Mouse (Mus musculus): Measurements from ENCODE around the gene Adck1. TPM values are rescaled to one million over a fixed set of nuclear protein-coding genes. Genes with fewer than 3 reads are reported as not detected.

The Adck1 gene
- polyA plus RNA-seq, 1 experiment from 2014 or later = 28.4 TPM

DNA sequence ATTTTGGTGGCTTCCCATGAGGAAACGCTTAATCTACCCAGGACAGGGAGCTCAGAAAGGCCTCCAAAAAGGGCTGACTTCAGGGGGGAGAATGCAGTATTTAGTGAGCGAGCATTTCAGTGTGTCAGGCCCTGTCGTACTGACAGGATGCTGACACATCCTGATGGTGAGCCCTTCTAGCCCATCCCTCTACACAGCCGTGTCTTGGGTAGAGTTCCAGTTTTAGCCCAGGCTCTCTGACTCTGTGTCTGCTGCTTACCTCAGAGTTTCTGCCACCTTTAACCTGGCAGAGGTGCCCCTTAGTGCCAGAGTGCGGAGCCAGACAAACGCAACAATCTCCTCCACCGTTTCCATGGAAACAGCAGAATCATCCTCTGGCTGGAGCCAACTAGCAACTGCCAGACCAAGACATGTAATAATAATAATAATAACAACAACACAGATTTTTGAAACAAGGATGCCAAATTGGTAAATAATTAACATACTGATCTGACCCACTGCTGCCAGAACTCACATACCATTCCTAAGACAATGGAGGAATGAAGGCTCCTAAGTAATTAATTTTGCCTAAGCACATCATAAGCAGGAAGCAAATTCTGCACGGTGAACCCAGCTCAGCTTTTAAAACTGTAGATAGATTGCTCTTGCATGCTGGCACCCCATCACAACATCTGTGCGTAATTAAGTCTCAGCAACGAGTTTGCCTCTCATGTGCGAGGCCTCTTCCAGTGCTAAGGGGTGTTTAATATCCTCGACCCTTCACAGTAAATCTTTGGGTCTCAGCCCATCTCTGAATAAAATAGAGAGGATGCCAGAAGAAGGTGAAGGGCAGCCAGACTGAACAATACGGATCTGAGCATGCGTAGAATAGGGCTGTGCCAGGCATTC, 81.8 kb downstream of the Adck1 start:
- ATAC-seq (ENCODE audit: low read depth) = peak; percentile 50
- Histone ChIP-seq H3K9me3 (ENCODE audit: control insufficient read depth, low read length) (no peaks in the 10 kb centered on the region), H3K4me3 (ENCODE audit: low read depth, low read length) (no peak overlapping the region), H3K4me1 (ENCODE audit: control insufficient read depth, insufficient read depth, low read length) (peaks cover 6% of the 10 kb centered on the region; the same call in 1 of the 2 replicates), H3K27me3 (ENCODE audit: control insufficient read depth, insufficient read depth, low read length) (no peaks in the 10 kb centered on the region), H3K36me3 (ENCODE audit: control insufficient read depth, insufficient read depth, low read length) (no peaks in the 10 kb centered on the region), H3K4me2 (ENCODE audit: low read depth, low read length) (no peak overlapping the region), H3K27ac (ENCODE audit: low read depth, low read length) (no peak overlapping the region; the same call in 1 of the 2 replicates), H3K9ac (replicated peaks; ENCODE audit: low read depth, low read length) (no peak overlapping the region)
- 49% methylated on average over 14 of the region's 14 CpGs for WGBS

DNA sequence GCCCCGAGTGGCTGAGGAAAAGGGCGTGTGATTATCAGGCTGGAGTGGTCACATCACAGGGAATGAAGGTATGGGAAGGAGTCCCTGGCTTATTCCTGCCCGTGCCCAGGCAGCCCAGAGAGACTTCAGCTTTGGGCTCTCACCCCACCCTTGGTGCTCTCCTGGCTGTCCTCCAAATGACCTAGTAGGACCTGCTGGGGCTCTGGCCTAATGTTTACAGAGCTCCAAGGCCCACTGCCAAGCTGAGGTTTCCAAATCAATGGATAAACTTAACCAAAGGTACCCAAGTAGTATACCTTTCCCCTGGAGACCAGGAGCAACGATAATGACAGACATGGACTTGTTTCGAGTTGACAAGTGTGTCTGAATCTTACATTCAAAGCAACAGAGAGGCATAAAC, 83.7 kb downstream of the Adck1 start:
- no peak for ATAC-seq (ENCODE audit: low read depth)
- no peak overlapping the region for H3K27ac ChIP-seq (ENCODE audit: low read depth, low read length)
- H3K9me3 ChIP-seq (ENCODE audit: control insufficient read depth, low read length) = no peaks in the 10 kb centered on the region
- no peak overlapping the region for H3K9ac ChIP-seq (replicated peaks; ENCODE audit: low read depth, low read length)
- peaks cover 6% of the 10 kb centered on the region; the same call in 1 of the 2 replicates for H3K4me1 ChIP-seq (ENCODE audit: control insufficient read depth, insufficient read depth, low read length)
- no peak overlapping the region for H3K4me3 ChIP-seq (ENCODE audit: low read depth, low read length)
- H3K36me3 ChIP-seq (ENCODE audit: control insufficient read depth, insufficient read depth, low read length) = no peaks in the 10 kb centered on the region
- H3K27me3 ChIP-seq (ENCODE audit: control insufficient read depth, insufficient read depth, low read length) = no peaks in the 10 kb centered on the region
- 90% methylated on average over 5 of the region's 5 CpGs for WGBS
- no peak overlapping the region for H3K4me2 ChIP-seq (ENCODE audit: low read depth, low read length)

DNA sequence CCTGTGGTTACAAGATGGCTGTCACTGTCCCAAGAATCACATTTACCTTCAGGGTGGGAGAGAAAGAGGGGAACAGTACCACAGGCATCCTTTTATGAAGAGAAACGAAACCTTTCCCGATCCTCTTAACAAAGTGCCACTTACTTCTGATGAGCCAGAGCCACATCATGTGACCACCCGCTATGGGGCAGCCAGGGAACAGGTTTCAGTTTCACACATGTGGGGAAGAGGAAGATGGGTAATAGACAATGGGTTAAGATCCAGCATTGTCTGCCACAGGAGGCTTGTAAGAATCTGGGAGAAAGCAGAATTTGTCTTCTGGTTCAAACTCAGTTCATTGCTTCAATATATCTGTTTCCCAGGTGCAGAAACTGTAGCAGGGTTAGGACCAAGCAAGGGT, 85.1 kb downstream of the Adck1 start:
- WGBS = 97% methylated on average over 3 of the region's 3 CpGs
- no peak overlapping the region for H3K27ac ChIP-seq (ENCODE audit: low read depth, low read length)

DNA sequence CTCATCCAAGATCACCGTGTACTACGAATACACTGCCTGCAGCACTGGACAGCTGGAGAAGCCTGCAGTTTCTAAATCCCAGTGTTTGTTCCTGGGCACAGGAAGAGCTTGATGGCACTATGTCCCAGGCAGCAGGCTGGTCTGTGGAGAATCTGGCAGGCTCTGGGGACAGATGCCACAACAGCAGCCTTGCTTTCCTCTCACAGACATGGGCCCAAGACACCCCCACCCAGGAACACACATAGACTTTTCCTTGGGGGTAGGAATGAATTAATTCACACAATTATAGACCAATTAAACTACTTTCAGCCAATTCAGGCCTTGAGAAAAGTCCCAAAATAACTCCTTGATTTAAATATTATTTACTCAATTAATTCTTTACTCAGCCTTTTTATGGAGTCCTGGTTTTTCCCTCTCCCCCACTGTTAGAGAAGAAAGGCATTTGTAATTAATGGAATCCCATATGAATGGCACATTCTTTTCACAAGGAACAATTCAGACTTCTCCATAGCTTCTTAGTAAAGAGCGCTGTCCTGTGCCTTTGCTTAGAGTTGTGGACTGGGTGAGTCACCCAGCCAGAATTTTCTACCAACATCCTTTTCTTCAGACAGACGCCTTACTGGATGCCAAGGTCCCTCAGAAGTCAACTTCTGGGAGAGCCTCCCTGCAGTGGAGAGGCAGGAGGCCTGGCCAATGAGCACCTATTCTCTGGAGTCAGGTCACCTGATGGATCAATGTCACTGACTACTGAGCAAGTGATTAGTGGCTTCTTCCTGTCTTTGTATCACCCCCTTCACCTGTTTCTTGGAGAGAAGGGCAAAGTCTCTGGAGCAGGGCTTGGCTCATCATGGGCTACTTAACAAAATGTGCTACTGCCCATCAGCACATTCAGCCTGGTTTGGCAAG, 90.6 kb downstream of the Adck1 start:
- Histone ChIP-seq H3K4me2 (ENCODE audit: low read depth, low read length) (no peak overlapping the region), H3K27me3 (ENCODE audit: control insufficient read depth, insufficient read depth, low read length) (no peaks in the 10 kb centered on the region), H3K36me3 (ENCODE audit: control insufficient read depth, insufficient read depth, low read length) (no peaks in the 10 kb centered on the region), H3K9me3 (ENCODE audit: control insufficient read depth, low read length) (no peaks in the 10 kb centered on the region), H3K4me3 (ENCODE audit: low read depth, low read length) (no peak overlapping the region), H3K9ac (replicated peaks; ENCODE audit: low read depth, low read length) (no peak overlapping the region), H3K4me1 (ENCODE audit: control insufficient read depth, insufficient read depth, low read length) (no peaks in the 10 kb centered on the region), H3K27ac (ENCODE audit: low read depth, low read length) (no peak overlapping the region)
- 72% methylated on average over 4 of the region's 4 CpGs for WGBS
- ATAC-seq (ENCODE audit: low read depth) = no peak

More for the DNA sequence above, 85.1 kb downstream of the Adck1 start:
- Histone ChIP-seq H3K4me1 (ENCODE audit: control insufficient read depth, insufficient read depth, low read length) (peaks cover 6% of the 10 kb centered on the region; the same call in 1 of the 2 replicates), H3K27me3 (ENCODE audit: control insufficient read depth, insufficient read depth, low read length) (no peaks in the 10 kb centered on the region), H3K9ac (replicated peaks; ENCODE audit: low read depth, low read length) (no peak overlapping the region), H3K4me2 (ENCODE audit: low read depth, low read length) (no peak overlapping the region), H3K9me3 (ENCODE audit: control insufficient read depth, low read length) (no peaks in the 10 kb centered on the region), H3K36me3 (ENCODE audit: control insufficient read depth, insufficient read depth, low read length) (no peaks in the 10 kb centered on the region), H3K4me3 (ENCODE audit: low read depth, low read length) (no peak overlapping the region)
- ATAC-seq (ENCODE audit: low read depth) = no peak

DNA sequence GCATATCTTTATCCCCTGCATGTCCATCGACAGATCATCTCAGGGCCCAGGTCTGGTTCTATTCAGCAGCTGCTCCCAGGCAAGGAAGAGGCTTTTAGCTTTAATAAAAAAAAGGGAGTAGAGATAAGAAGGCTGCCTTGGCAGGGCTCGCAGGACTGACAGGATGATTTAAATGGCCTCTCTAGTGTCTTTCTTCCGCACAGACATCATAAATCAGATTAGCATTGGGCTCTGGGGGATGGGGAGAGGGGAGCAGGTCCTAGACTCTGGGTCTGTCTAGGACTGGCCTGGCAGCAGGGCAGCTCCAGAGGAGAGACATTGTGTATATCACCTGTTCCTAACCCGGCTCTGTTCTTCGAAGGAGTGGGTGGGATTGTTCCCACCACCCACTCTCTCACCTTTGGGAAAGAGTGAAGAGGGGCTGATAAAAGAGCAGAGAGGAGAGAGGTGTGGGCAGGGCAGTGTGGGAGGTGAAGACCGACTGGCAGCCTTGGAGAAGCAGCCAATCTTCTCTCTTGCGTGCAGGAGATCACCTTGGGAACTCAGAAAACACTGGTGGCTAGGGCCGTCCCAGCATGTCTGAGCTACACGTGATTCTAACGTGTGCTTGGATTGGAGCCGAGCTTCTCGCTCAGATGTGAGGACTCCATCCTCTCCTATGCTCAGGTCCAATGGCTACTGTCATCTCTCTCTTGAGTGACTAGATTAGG, 94.5 kb downstream of the Adck1 start:
- Histone ChIP-seq H3K27ac (ENCODE audit: low read depth, low read length) (no peak overlapping the region), H3K4me2 (ENCODE audit: low read depth, low read length) (no peak overlapping the region), H3K9ac (replicated peaks; ENCODE audit: low read depth, low read length) (no peak overlapping the region), H3K4me1 (ENCODE audit: control insufficient read depth, insufficient read depth, low read length) (no peaks in the 10 kb centered on the region), H3K9me3 (ENCODE audit: control insufficient read depth, low read length) (no peaks in the 10 kb centered on the region), H3K27me3 (ENCODE audit: control insufficient read depth, insufficient read depth, low read length) (no peaks in the 10 kb centered on the region), H3K4me3 (ENCODE audit: low read depth, low read length) (no peak overlapping the region), H3K36me3 (ENCODE audit: control insufficient read depth, insufficient read depth, low read length) (0 out of 2 replicates have a peak, but pooled peaks cover 3% of the 10 kb centered on the region)
- WGBS = 65% methylated on average over 12 of the region's 12 CpGs
- peak; percentile 50; the same call in 1 of the 2 replicates for ATAC-seq (ENCODE audit: low read depth)

DNA sequence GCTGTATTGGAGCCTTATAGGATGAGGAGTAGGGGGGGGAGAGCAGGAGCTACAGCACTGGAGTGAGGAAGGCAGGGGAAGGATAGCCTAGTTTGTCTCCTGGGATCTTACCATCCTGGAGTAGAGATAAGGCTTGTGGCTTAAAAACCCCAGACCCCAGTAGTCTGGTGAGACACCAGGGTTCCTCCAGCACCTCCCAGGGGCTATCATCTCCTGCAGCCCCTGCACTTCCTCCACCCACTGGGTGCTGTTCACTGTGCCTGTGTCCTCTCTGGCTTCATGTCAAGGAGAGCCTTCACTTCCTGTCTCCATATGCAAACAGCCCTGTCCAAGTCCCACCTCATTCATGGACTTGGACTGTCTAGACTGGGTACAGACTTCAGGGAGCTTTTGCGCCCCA, 96.7 kb downstream of the Adck1 start:
- Histone ChIP-seq H3K9ac (replicated peaks; ENCODE audit: low read depth, low read length) (no peak overlapping the region), H3K4me2 (ENCODE audit: low read depth, low read length) (no peak overlapping the region), H3K9me3 (ENCODE audit: control insufficient read depth, low read length) (no peaks in the 10 kb centered on the region), H3K4me1 (ENCODE audit: control insufficient read depth, insufficient read depth, low read length) (no peaks in the 10 kb centered on the region), H3K4me3 (ENCODE audit: low read depth, low read length) (no peak overlapping the region), H3K27me3 (ENCODE audit: control insufficient read depth, insufficient read depth, low read length) (no peaks in the 10 kb centered on the region), H3K36me3 (ENCODE audit: control insufficient read depth, insufficient read depth, low read length) (0 out of 2 replicates have a peak, but pooled peaks cover 3% of the 10 kb centered on the region), H3K27ac (ENCODE audit: low read depth, low read length) (no peak overlapping the region)
- WGBS = 100% methylated on average over 1 of the region's 1 CpGs
- ATAC-seq (ENCODE audit: low read depth) = no peak

DNA sequence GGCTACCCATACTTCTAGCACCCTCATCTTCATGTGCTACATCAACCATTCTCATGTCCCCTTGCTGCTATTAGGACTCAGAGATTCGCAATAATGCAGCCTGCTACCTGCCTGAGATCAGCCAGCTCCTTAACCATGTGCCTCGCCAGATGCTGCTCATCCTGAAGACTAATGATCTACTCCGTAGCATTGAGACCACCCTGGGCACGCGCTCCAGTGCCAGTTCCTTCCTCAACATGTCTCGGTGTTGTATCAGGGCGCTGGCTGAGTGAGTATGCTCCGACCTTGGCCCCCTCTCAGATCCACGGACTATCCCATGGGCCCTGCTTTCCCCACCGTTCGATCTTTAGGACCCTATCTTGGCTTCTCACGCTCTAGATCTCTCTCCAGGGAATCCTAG, 98.6 kb downstream of the Adck1 start:
- Histone ChIP-seq H3K9ac (replicated peaks; ENCODE audit: low read depth, low read length) (no peak overlapping the region), H3K4me2 (ENCODE audit: low read depth, low read length) (no peak overlapping the region)

DNA sequence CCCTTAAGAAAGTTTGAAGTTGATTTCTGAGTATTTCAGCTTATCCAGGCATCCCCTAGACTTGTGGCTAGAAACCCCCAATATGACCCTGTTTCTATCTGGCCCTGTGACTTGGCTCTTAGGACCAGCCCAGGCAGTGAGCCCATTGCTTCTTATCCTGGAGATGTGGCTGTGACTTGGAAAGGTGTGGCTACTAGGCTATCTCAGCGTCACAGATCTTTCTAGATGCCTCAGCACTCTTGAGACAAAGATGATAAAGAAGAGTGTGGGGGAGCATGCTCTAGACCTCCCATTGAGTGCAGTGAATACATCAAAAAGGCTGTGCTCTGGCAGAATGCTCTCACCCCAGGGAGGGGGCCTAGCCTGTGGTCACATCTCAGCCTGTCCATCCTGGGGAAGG, 99.1 kb downstream of the Adck1 start:
- Histone ChIP-seq H3K27me3 (ENCODE audit: control insufficient read depth, insufficient read depth, low read length) (no peaks in the 10 kb centered on the region), H3K9me3 (ENCODE audit: control insufficient read depth, low read length) (no peaks in the 10 kb centered on the region), H3K4me1 (ENCODE audit: control insufficient read depth, insufficient read depth, low read length) (no peaks in the 10 kb centered on the region), H3K36me3 (ENCODE audit: control insufficient read depth, insufficient read depth, low read length) (0 out of 2 replicates have a peak, but pooled peaks cover 3% of the 10 kb centered on the region), H3K27ac (ENCODE audit: low read depth, low read length) (no peak overlapping the region), H3K4me2 (ENCODE audit: low read depth, low read length) (no peak overlapping the region), H3K4me3 (ENCODE audit: low read depth, low read length) (no peak overlapping the region), H3K9ac (replicated peaks; ENCODE audit: low read depth, low read length) (no peak overlapping the region)
- 84% methylated on average over 1 of the region's 1 CpGs for WGBS
- ATAC-seq (ENCODE audit: low read depth) = no peak

More for the DNA sequence above, 98.6 kb downstream of the Adck1 start:
- no peak overlapping the region for H3K4me3 ChIP-seq (ENCODE audit: low read depth, low read length)
- no peaks in the 10 kb centered on the region for H3K4me1 ChIP-seq (ENCODE audit: control insufficient read depth, insufficient read depth, low read length)
- H3K36me3 ChIP-seq (ENCODE audit: control insufficient read depth, insufficient read depth, low read length) = 0 out of 2 replicates have a peak, but pooled peaks cover 3% of the 10 kb centered on the region
- H3K9me3 ChIP-seq (ENCODE audit: control insufficient read depth, low read length) = no peaks in the 10 kb centered on the region
- no peak overlapping the region for H3K27ac ChIP-seq (ENCODE audit: low read depth, low read length)
- ATAC-seq (ENCODE audit: low read depth) = no peak
- H3K27me3 ChIP-seq (ENCODE audit: control insufficient read depth, insufficient read depth, low read length) = no peaks in the 10 kb centered on the region
- WGBS = 98% methylated on average over 12 of the region's 12 CpGs

Measured in neural tube, embryonic 14.5 days (tissue).